Mouse (Mus musculus): Measurements from ENCODE around the gene Gpr37l1. TPM values are rescaled to one million over a fixed set of nuclear protein-coding genes. Genes with fewer than 3 reads are reported as not detected.
A peak's percentile ranks its signal among the peaks of the same experiment; 100 is the strongest.

The Gpr37l1 gene
- polyA plus RNA-seq, 1 experiment from 2014 or later = 0.13 TPM

GRCm38 (mm10) chr1:135180830-135181229, 13.3 kb upstream of the Gpr37l1 start:
- no peak for ATAC-seq
- H3K9me3 ChIP-seq = no peaks in the 10 kb centered on the region

GRCm38 (mm10) chr1:135178863-135179262, 11.4 kb upstream of the Gpr37l1 start:
- no peaks in the 10 kb centered on the region for H3K36me3 ChIP-seq
- H3K9ac ChIP-seq (replicated peaks) = no peak overlapping the region
- no peaks in the 10 kb centered on the region for H3K27me3 ChIP-seq
- no peak overlapping the region for H3K27ac ChIP-seq
- H3K4me3 ChIP-seq (replicated peaks) = no peak overlapping the region
- ATAC-seq = no peak
- 0 out of 2 replicates have a peak, but pooled peaks cover 8% of the 10 kb centered on the region for H3K4me1 ChIP-seq (replicated peaks)
- WGBS = 89% methylated on average over 7 of the region's 7 CpGs
- H3K9me3 ChIP-seq = no peaks in the 10 kb centered on the region
- H3K4me2 ChIP-seq (replicated peaks) = no peak overlapping the region

More at GRCm38 (mm10) chr1:135180830-135181229, 13.3 kb upstream of the Gpr37l1 start:
- no peaks in the 10 kb centered on the region for H3K27me3 ChIP-seq
- H3K4me3 ChIP-seq (replicated peaks) = no peak overlapping the region
- no peaks in the 10 kb centered on the region for H3K36me3 ChIP-seq
- H3K9ac ChIP-seq (replicated peaks) = no peak overlapping the region
- WGBS = 86% methylated on average over 10 of the region's 10 CpGs
- H3K4me1 ChIP-seq (replicated peaks) = 0 out of 2 replicates have a peak, but pooled peaks cover 8% of the 10 kb centered on the region
- H3K27ac ChIP-seq = no peak overlapping the region
- no peak overlapping the region for H3K4me2 ChIP-seq (replicated peaks)

- H3K9me3 ChIP-seq = no peaks in the 10 kb centered on the region
- H3K4me1 ChIP-seq (replicated peaks) = 0 out of 2 replicates have a peak, but pooled peaks cover 8% of the 10 kb centered on the region
- H3K27me3 ChIP-seq = no peaks in the 10 kb centered on the region
- no peak overlapping the region for H3K4me2 ChIP-seq (replicated peaks)
- no peak overlapping the region for H3K27ac ChIP-seq
- no peaks in the 10 kb centered on the region for H3K36me3 ChIP-seq
- H3K9ac ChIP-seq (replicated peaks) = no peak overlapping the region
- no peak for ATAC-seq
- no peak overlapping the region for H3K4me3 ChIP-seq (replicated peaks)
- WGBS = 75% methylated on average over 3 of the region's 3 CpGs
These were observed 10.2 kb upstream of the Gpr37l1 start for GRCm38 (mm10) chr1:135177724-135178123.

DNA sequence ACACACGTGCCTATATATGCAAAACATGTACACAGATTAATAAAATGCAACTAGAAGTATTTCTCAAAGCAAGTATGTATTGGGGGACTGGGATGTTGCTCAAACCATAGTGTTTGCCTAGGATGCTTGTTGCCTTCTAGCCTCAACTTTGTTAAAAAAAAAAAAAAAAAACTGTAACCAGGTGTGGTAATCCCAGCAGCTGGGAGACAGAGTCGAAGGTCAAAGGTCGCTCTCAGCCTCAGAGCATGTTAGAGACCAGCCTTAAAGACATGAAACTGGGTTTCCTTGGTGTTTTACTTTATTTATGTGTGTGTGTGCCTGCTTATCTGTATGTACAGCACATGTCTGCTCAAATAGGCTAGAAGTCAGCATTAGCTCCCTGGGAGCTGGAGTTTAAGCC, 7.7 kb upstream of the Gpr37l1 start:
- no peak overlapping the region for H3K4me3 ChIP-seq (replicated peaks)
- WGBS = 82% methylated on average over 3 of the region's 3 CpGs
- no peak for ATAC-seq

GRCm38 (mm10) chr1:135173311-135173710, 5.8 kb upstream of the Gpr37l1 start:
- Histone ChIP-seq H3K4me3 (replicated peaks) (no peak overlapping the region), H3K27ac (no peak overlapping the region), H3K36me3 (no peaks in the 10 kb centered on the region), H3K4me2 (replicated peaks) (no peak overlapping the region), H3K27me3 (no peaks in the 10 kb centered on the region), H3K4me1 (replicated peaks) (no peaks in the 10 kb centered on the region), H3K9ac (replicated peaks) (no peak overlapping the region), H3K9me3 (no peaks in the 10 kb centered on the region)
- no peak for ATAC-seq
- 95% methylated on average over 6 of the region's 6 CpGs for WGBS

More for the DNA sequence above, 7.7 kb upstream of the Gpr37l1 start:
- Histone ChIP-seq H3K4me2 (replicated peaks) (no peak overlapping the region), H3K4me1 (replicated peaks) (no peaks in the 10 kb centered on the region), H3K27ac (no peak overlapping the region), H3K27me3 (no peaks in the 10 kb centered on the region), H3K9ac (replicated peaks) (no peak overlapping the region), H3K36me3 (no peaks in the 10 kb centered on the region), H3K9me3 (no peaks in the 10 kb centered on the region)

GRCm38 (mm10) chr1:135171984-135172383, 4.5 kb upstream of the Gpr37l1 start:
- H3K27me3 ChIP-seq = no peaks in the 10 kb centered on the region
- no peaks in the 10 kb centered on the region for H3K4me1 ChIP-seq (replicated peaks)
- no peak overlapping the region for H3K4me3 ChIP-seq (replicated peaks)
- no peak overlapping the region for H3K4me2 ChIP-seq (replicated peaks)
- ATAC-seq = peak; percentile 91
- no peaks in the 10 kb centered on the region for H3K9me3 ChIP-seq
- no peaks in the 10 kb centered on the region for H3K36me3 ChIP-seq
- H3K9ac ChIP-seq (replicated peaks) = no peak overlapping the region
- no peak overlapping the region for H3K27ac ChIP-seq
- 59% methylated on average over 6 of the region's 6 CpGs for WGBS

DNA sequence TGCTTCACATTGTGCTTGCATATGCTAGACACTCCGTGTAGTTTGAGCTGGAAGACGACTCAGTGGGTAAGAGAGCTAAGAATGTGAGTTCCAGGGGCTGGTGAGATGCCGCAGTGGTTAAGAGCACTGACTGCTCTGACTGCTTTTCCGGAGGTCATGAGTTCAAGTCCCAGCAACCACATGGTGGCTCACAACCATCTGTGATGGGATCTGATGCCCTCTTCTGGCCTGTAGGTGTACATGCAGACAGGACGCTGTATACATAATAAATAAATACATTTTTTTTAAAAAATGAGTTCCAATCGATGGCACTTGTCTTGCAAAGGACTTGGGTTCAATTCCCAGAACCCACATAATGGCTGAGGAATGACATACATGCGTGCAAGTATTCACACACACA, 3.7 kb upstream of the Gpr37l1 start:
- H3K36me3 ChIP-seq = no peaks in the 10 kb centered on the region
- no peak overlapping the region for H3K27ac ChIP-seq
- no peak overlapping the region for H3K9ac ChIP-seq (replicated peaks)
- H3K4me1 ChIP-seq (replicated peaks) = no peaks in the 10 kb centered on the region
- no peak for ATAC-seq
- H3K27me3 ChIP-seq = no peaks in the 10 kb centered on the region
- H3K4me2 ChIP-seq (replicated peaks) = no peak overlapping the region
- no peaks in the 10 kb centered on the region for H3K9me3 ChIP-seq
- no peak overlapping the region for H3K4me3 ChIP-seq (replicated peaks)
- WGBS = 86% methylated on average over 7 of the region's 7 CpGs

GRCm38 (mm10) chr1:135170299-135170698, 2.8 kb upstream of the Gpr37l1 start:
- Histone ChIP-seq H3K9ac (replicated peaks) (no peak overlapping the region), H3K27ac (no peak overlapping the region), H3K9me3 (no peaks in the 10 kb centered on the region), H3K4me1 (replicated peaks) (no peaks in the 10 kb centered on the region), H3K4me2 (replicated peaks) (no peak overlapping the region), H3K36me3 (no peaks in the 10 kb centered on the region), H3K4me3 (replicated peaks) (no peak overlapping the region), H3K27me3 (no peaks in the 10 kb centered on the region)
- no peak for ATAC-seq
- WGBS = 74% methylated on average over 10 of the region's 10 CpGs

DNA sequence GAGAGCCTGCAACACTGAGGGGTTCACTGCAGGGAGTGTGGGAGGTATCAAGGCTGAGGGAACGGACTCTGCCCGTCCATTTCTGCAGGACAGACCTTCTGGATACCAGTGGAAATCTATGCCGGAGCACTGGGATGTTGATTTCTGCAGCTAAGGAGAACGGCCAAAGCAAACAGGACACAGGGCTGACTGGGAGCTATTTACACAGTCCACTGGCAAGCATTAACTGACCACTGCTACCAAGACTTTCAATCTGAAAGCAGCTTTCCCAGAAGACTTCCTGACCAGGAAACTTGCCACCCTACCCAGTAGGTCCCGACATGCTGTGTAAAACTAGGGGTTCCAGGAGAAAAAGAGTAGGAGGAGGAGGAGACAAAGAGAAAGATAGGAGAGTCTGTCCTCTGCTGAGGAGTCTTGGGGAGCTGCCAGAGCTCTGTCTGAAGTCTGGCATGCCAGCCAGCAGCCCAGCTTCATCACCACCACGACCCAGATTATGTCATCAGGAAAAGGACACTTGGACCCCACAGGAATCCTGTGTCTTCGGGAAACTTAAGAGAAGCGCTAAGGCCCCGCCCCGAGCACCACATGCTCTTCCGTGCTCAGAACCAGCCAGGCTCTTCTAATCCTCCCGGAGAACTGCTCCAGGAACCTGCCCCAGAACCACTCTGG, 2.2 kb upstream of the Gpr37l1 start:
- Histone ChIP-seq H3K36me3 (no peaks in the 10 kb centered on the region), H3K27me3 (no peaks in the 10 kb centered on the region), H3K27ac (no peak overlapping the region), H3K4me1 (replicated peaks) (no peaks in the 10 kb centered on the region), H3K4me2 (replicated peaks) (no peak overlapping the region), H3K9ac (replicated peaks) (no peak overlapping the region), H3K4me3 (replicated peaks) (no peak overlapping the region), H3K9me3 (no peaks in the 10 kb centered on the region)
- 54% methylated on average over 12 of the region's 12 CpGs for WGBS
- no peak for ATAC-seq

- H3K9me3 ChIP-seq = no peaks in the 10 kb centered on the region
- no peaks in the 10 kb centered on the region for H3K27me3 ChIP-seq
- no peaks in the 10 kb centered on the region for H3K4me1 ChIP-seq (replicated peaks)
- H3K36me3 ChIP-seq = no peaks in the 10 kb centered on the region
- H3K4me3 ChIP-seq (replicated peaks) = no peak overlapping the region
- ATAC-seq = no peak
- no peak overlapping the region for H3K4me2 ChIP-seq (replicated peaks)
- 92% methylated on average over 10 of the region's 10 CpGs for WGBS
- H3K9ac ChIP-seq (replicated peaks) = no peak overlapping the region
- H3K27ac ChIP-seq = no peak overlapping the region
These were observed 1.1 kb upstream of the Gpr37l1 start for GRCm38 (mm10) chr1:135168453-135169200.

GRCm38 (mm10) chr1:135162720-135163119, 4.8 kb downstream of the Gpr37l1 start:
- no peak overlapping the region for H3K4me2 ChIP-seq (replicated peaks)
- H3K4me3 ChIP-seq (replicated peaks) = no peak overlapping the region
- no peak for ATAC-seq
- no peaks in the 10 kb centered on the region for H3K36me3 ChIP-seq
- H3K9me3 ChIP-seq = no peaks in the 10 kb centered on the region
- WGBS = 35% methylated on average over 6 of the region's 6 CpGs
- H3K9ac ChIP-seq (replicated peaks) = no peak overlapping the region
- no peak overlapping the region for H3K27ac ChIP-seq
- no peaks in the 10 kb centered on the region for H3K27me3 ChIP-seq
- peaks cover 24% of the 10 kb centered on the region for H3K4me1 ChIP-seq (replicated peaks)

GRCm38 (mm10) chr1:135160411-135161050, 7.0 kb downstream of the Gpr37l1 start:
- WGBS = 86% methylated on average over 13 of the region's 13 CpGs
- Histone ChIP-seq H3K9ac (replicated peaks) (no peak overlapping the region), H3K4me3 (replicated peaks) (no peak overlapping the region), H3K4me1 (replicated peaks) (peaks cover 27% of the 10 kb centered on the region), H3K36me3 (peaks cover 16% of the 10 kb centered on the region), H3K27ac (peak overlapping the region; percentile 59; the same call in 1 of the 2 replicates), H3K4me2 (replicated peaks) (no peak overlapping the region), H3K27me3 (no peaks in the 10 kb centered on the region), H3K9me3 (no peaks in the 10 kb centered on the region)
- ATAC-seq = no peak

Measured in midbrain, embryonic 13.5 days (tissue).